ENCODE assay signal across 8 mouse cellular contexts in the genomic region with DNA sequence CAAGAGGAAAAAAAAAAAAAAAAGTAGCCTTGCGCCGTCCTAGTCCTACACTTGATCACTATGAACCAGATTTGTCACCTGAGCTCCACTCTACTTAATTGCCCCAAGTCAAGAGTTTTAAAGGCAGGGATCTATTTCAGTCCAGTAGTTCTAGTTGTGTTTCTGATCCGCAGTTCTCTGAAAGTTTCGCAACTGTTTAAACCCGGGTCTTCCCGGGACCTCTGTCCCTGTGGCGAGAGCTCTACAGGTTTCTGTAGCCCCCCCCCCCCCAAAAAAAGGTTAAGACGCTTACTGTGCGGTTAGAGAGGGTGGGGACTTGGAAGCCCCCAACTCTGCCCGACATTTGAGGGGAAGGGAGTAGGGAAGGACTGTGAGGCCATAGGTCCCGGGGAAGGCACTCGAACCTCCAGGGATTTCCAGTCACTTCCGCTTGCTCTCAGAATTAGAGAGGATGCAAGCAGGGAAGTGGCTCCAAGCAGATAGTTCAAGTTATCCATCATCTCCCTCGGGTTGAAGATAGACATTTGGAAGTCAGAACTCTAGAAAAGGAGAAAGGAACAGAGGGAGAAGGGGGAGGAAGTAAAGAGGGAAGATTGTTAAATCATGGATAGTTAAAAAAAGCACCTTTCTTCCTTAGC. TPM values are rescaled to one million over a fixed set of nuclear protein-coding genes. Genes with fewer than 3 reads are reported as not detected.
DNase-seq lines count a peak whose midpoint lies in the region; ATAC-seq lines count a peak whose summit lies in the region.

No protein-coding gene starts in this region.

- no peaks in the 10 kb centered on the region for H3K36me3 ChIP-seq in lung, embryonic 15.5 days
- no peaks in the 10 kb centered on the region for H3K36me3 ChIP-seq in heart, embryonic 11.5 days (ENCODE audit: control insufficient read depth, insufficient read depth, low read length)
- no peaks in the 10 kb centered on the region for H3K36me3 ChIP-seq in limb, embryonic 15.5 days
- no peaks in the 10 kb centered on the region for H3K36me3 ChIP-seq in stomach, embryonic 14.5 days (ENCODE audit: control insufficient read depth, insufficient read depth, low read length)

- 8% methylated on average over 14 of the region's 14 CpGs for WGBS in lung, embryonic 15.5 days
- WGBS in heart, embryonic 11.5 days (ENCODE audit: insufficient replicate concordance) = 4% methylated on average over 14 of the region's 14 CpGs
- 5% methylated on average over 14 of the region's 14 CpGs for WGBS in limb, embryonic 15.5 days
- 11% methylated on average over 14 of the region's 14 CpGs for WGBS in stomach, embryonic 14.5 days

- peak overlapping the region; percentile 90 for H3K9ac ChIP-seq in lung, embryonic 15.5 days
- H3K9ac ChIP-seq in heart, embryonic 11.5 days (ENCODE audit: low read depth, low read length) = peak overlapping the region; percentile 87
- H3K9ac ChIP-seq in limb, embryonic 15.5 days = no peak overlapping the region
- H3K9ac ChIP-seq in stomach, embryonic 14.5 days (replicated peaks; ENCODE audit: low read depth, low read length) = peak overlapping the region; percentile 53; the same call in 1 of the 2 replicates

- peak overlapping the region; percentile 89 for H3K4me2 ChIP-seq in lung, embryonic 15.5 days
- peak overlapping the region; percentile 83 for H3K4me2 ChIP-seq in heart, embryonic 11.5 days
- peak overlapping the region; percentile 80 for H3K4me2 ChIP-seq in limb, embryonic 15.5 days
- peak overlapping the region; percentile 83 for H3K4me2 ChIP-seq in stomach, embryonic 14.5 days (replicated peaks; ENCODE audit: low read depth, low read length)

- no peak for ATAC-seq in lung, embryonic 15.5 days (ENCODE audit: borderline replicate concordance, extremely low read depth, low FRiP score, low TSS enrichment)
- ATAC-seq in heart, embryonic 11.5 days (replicated peaks; ENCODE audit: insufficient number of reproducible peaks, low FRiP score, low TSS enrichment) = no peak
- ATAC-seq in limb, embryonic 15.5 days (ENCODE audit: insufficient number of reproducible peaks, low FRiP score, low TSS enrichment, low read depth) = no peak
- no peak for ATAC-seq in stomach, embryonic 14.5 days (ENCODE audit: insufficient number of reproducible peaks, insufficient read depth, low FRiP score, low read depth)

- H3K4me3 ChIP-seq in lung, embryonic 15.5 days = peak overlapping the region; percentile 73
- H3K4me3 ChIP-seq in heart, embryonic 11.5 days (ENCODE audit: low read depth, low read length) = peak overlapping the region; percentile 62
- peak overlapping the region; percentile 59 for H3K4me3 ChIP-seq in limb, embryonic 15.5 days
- H3K4me3 ChIP-seq in stomach, embryonic 14.5 days (ENCODE audit: low read depth, low read length) = peak overlapping the region; percentile 58

- peak overlapping the region; percentile 97 for H3K27ac ChIP-seq in lung, embryonic 15.5 days
- H3K27ac ChIP-seq in heart, embryonic 11.5 days (ENCODE audit: low read depth, low read length) = peak overlapping the region; percentile 94; the same call in 1 of the 2 replicates
- 0 out of 2 replicates have a peak overlapping the region, but pooled peaks have one; percentile 88 for H3K27ac ChIP-seq in limb, embryonic 15.5 days
- H3K27ac ChIP-seq in stomach, embryonic 14.5 days (ENCODE audit: low read length) = peak overlapping the region; percentile 85; the same call in 1 of the 2 replicates

- peaks cover 15% of the 10 kb centered on the region for H3K4me1 ChIP-seq in lung, embryonic 15.5 days
- 0 out of 2 replicates have a peak, but pooled peaks cover 3% of the 10 kb centered on the region for H3K4me1 ChIP-seq in heart, embryonic 11.5 days (ENCODE audit: control insufficient read depth, insufficient read depth, low read length)
- H3K4me1 ChIP-seq in limb, embryonic 15.5 days = peaks cover 20% of the 10 kb centered on the region
- H3K4me1 ChIP-seq in stomach, embryonic 14.5 days (ENCODE audit: control insufficient read depth, insufficient read depth, low read length) = peaks cover 13% of the 10 kb centered on the region; the same call in 1 of the 2 replicates

- H3K27me3 ChIP-seq in lung, embryonic 15.5 days = no peaks in the 10 kb centered on the region
- H3K27me3 ChIP-seq in heart, embryonic 11.5 days (ENCODE audit: control insufficient read depth, insufficient read depth, low read length) = no peaks in the 10 kb centered on the region
- peaks cover 16% of the 10 kb centered on the region for H3K27me3 ChIP-seq in limb, embryonic 15.5 days
- no peaks in the 10 kb centered on the region for H3K27me3 ChIP-seq in stomach, embryonic 14.5 days (ENCODE audit: control insufficient read depth, insufficient read depth, low read length)

- DNase-seq in lung, adult 18-20 months = no peak
- DNase-seq in layer of hippocampus, adult 9-10 months (ENCODE audit: low spot score) = no peak
- DNase-seq in B cell, adult 2 months = no peak
- no peak for DNase-seq in frontal cortex, postnatal 36 days (ENCODE audit: low spot score in 2 of 2)

- H3K9me3 ChIP-seq in lung, embryonic 15.5 days = no peaks in the 10 kb centered on the region
- H3K9me3 ChIP-seq in heart, embryonic 11.5 days (replicated peaks; ENCODE audit: control insufficient read depth, low read length) = no peaks in the 10 kb centered on the region; the same call in 1 of the 2 replicates
- no peaks in the 10 kb centered on the region for H3K9me3 ChIP-seq in limb, embryonic 15.5 days
- no peaks in the 10 kb centered on the region; the same call in 1 of the 2 replicates for H3K9me3 ChIP-seq in stomach, embryonic 14.5 days (ENCODE audit: control insufficient read depth, low read depth, low read length)

RNA-seq across cellular contexts. Expression of a gene that starts 0.9 kb away (rescaled TPM):
- polyA plus RNA-seq in lung, embryonic 15.5 days (2015; fragmentation: Nextera tagmentation; extraction: Ambion mirVana) = 9.8 and 11.2 TPM in 2 replicates
- 6.0 and 9.6 TPM in 2 replicates for polyA plus RNA-seq in heart, embryonic 11.5 days (2014; fragmentation: Nextera tagmentation; extraction: Ambion mirVana)
- 4.9 and 6.9 TPM in 2 replicates for polyA plus RNA-seq in limb, embryonic 15.5 days (2015; fragmentation: Nextera tagmentation; extraction: Ambion mirVana)
- polyA plus RNA-seq in stomach, embryonic 14.5 days (2014; fragmentation: Nextera tagmentation; extraction: Ambion mirVana) = 9.9 and 13.6 TPM in 2 replicates
